Mouse (Mus musculus): Measurements from ENCODE around the gene Fpr2. TPM values are rescaled to one million over a fixed set of nuclear protein-coding genes. Genes with fewer than 3 reads are reported as not detected.

Gene Fpr2
- polyA plus RNA-seq, 1 experiment: 0.18 TPM

DNA sequence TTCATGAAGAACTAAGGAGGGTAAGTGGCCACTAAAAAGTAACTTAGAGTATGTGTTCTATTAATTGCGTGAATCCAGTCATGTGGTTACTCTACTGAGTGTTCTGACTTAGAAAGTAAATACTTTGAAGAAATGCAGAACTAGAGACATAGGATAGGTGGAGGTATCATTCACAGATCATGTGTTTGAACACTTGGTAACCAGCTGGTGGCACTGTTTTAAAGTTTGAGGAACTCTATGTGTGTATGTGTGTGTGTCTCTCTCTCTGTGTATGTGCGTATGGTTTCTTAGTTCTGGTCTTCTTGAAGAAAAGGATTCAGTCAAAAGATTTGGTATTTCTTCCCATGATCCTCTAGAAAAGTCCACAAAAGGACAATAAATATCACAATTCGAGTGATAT lies 27.5 kb upstream of the Fpr2 start:
- 50% methylated on average over 3 of the region's 3 CpGs for WGBS
- Histone ChIP-seq H3K4me1 (replicated peaks; ENCODE audit: control insufficient read depth, insufficient read depth, low read length) (no peaks in the 10 kb centered on the region), H3K36me3 (ENCODE audit: control insufficient read depth, insufficient read depth, low read length) (no peaks in the 10 kb centered on the region), H3K27ac (ENCODE audit: control insufficient read depth, insufficient read depth, low read length) (no peak overlapping the region), H3K4me3 (ENCODE audit: control insufficient read depth, insufficient read depth, low read length) (no peak overlapping the region), H3K27me3 (ENCODE audit: control insufficient read depth, insufficient read depth, low read length) (no peaks in the 10 kb centered on the region)
- TF ChIP-seq CTCF (IDR thresholded peaks at IDR 0.05; ENCODE audit: borderline replicate concordance, control insufficient read depth, extremely low read depth, insufficient read depth, low read length, poor library complexity): no peak
- no peak for TF ChIP-seq POLR2A (IDR thresholded peaks at IDR 0.05; ENCODE audit: control insufficient read depth, extremely low read depth, insufficient read depth, low read length, poor library complexity)
- DNase-seq: no peak

DNA sequence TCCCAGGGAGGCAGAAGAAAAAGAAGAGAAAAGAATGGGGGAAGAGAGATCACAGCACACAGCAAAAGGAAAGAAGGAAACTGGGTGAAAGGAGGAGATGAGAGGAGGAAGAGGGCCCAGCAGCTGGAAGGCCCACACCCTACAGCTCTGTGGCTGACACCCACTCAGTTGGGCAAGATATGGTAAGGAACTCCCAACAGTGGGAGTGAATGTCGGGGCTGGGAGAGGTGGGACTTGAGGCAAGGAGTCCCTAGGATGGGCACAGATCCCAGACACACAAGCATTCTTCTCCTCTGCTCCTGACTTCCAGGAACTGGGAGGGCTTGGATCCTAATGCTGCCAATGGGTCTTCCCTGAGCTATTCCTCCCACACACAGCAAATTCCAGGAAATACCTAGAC lies 25.3 kb upstream of the Fpr2 start:
- 90% methylated on average over 1 of the region's 1 CpGs for WGBS
- no peak for TF ChIP-seq CTCF (IDR thresholded peaks at IDR 0.05; ENCODE audit: borderline replicate concordance, control insufficient read depth, extremely low read depth, insufficient read depth, low read length, poor library complexity)
- TF ChIP-seq POLR2A (IDR thresholded peaks at IDR 0.05; ENCODE audit: control insufficient read depth, extremely low read depth, insufficient read depth, low read length, poor library complexity): no peak
- no peak overlapping the region for H3K27ac ChIP-seq (ENCODE audit: control insufficient read depth, insufficient read depth, low read length)
- no peaks in the 10 kb centered on the region for H3K4me1 ChIP-seq (replicated peaks; ENCODE audit: control insufficient read depth, insufficient read depth, low read length)
- H3K27me3 ChIP-seq (ENCODE audit: control insufficient read depth, insufficient read depth, low read length): no peaks in the 10 kb centered on the region
- DNase-seq: no peak
- no peaks in the 10 kb centered on the region for H3K36me3 ChIP-seq (ENCODE audit: control insufficient read depth, insufficient read depth, low read length)
- H3K4me3 ChIP-seq (ENCODE audit: control insufficient read depth, insufficient read depth, low read length): no peak overlapping the region

DNA sequence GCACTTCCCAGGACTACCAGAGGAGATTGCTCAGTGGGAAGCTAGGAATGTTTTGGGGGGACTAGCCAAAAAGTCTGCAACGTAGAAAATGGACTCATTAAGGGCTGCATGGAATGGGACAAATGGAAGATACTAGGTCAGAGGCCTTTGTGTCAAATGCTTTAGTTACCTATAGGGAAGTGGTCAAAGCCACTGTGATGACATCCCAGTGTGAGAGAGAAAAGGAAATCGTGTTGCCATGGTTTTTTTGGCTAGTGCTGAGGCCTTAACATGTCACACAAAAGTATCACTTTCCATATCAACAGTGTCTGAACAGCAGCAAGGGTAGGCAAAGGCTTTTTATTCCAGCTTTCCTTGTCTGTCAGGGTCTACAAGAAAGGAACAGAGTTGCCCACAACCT lies 22.5 kb upstream of the Fpr2 start:
- Histone ChIP-seq H3K36me3 (ENCODE audit: control insufficient read depth, insufficient read depth, low read length) (no peaks in the 10 kb centered on the region), H3K27ac (ENCODE audit: control insufficient read depth, insufficient read depth, low read length) (no peak overlapping the region), H3K27me3 (ENCODE audit: control insufficient read depth, insufficient read depth, low read length) (no peaks in the 10 kb centered on the region), H3K4me1 (replicated peaks; ENCODE audit: control insufficient read depth, insufficient read depth, low read length) (no peaks in the 10 kb centered on the region), H3K4me3 (ENCODE audit: control insufficient read depth, insufficient read depth, low read length) (no peak overlapping the region)
- DNase-seq: no peak
- no peak for TF ChIP-seq POLR2A (IDR thresholded peaks at IDR 0.05; ENCODE audit: control insufficient read depth, extremely low read depth, insufficient read depth, low read length, poor library complexity)
- no peak for TF ChIP-seq CTCF (IDR thresholded peaks at IDR 0.05; ENCODE audit: borderline replicate concordance, control insufficient read depth, extremely low read depth, insufficient read depth, low read length, poor library complexity)
- WGBS: 44% methylated on average over 2 of the region's 2 CpGs

DNA sequence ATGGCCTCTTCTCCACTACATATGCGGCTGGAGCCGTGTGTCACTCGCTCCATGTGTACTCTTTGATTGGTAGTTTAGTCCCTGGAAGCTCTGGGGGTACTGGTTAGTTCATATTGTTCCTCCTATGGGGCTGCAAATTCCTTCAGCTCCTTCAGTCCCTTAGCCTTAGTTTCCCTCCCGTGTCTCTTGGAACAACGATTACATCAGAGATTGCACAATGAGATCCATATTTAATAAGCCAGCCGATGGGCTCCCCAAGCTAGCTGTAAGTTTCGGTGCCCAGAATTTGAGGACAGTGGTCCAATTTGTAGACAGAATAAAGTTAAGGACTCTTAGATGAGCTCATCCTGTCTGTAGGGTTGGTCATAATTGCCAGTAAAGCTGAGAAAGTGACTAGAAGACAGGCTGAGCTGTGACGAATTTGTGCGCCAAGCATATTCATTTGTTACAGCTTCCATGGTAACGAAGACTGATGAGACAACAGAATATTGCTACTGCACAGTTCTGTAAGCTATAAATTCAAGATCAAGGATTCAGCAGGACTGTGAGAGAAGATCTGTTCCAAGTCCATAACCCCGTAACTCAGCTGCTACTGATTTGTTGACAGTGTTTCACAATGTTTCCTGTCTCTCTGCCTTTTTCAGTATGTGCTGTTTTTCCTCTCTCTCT lies 20.7 kb upstream of the Fpr2 start:
- no peaks in the 10 kb centered on the region for H3K36me3 ChIP-seq (ENCODE audit: control insufficient read depth, insufficient read depth, low read length)
- no peak overlapping the region for H3K4me3 ChIP-seq (ENCODE audit: control insufficient read depth, insufficient read depth, low read length)
- H3K27ac ChIP-seq (ENCODE audit: control insufficient read depth, insufficient read depth, low read length): no peak overlapping the region
- no peak for DNase-seq
- no peaks in the 10 kb centered on the region for H3K4me1 ChIP-seq (replicated peaks; ENCODE audit: control insufficient read depth, insufficient read depth, low read length)
- no peaks in the 10 kb centered on the region for H3K27me3 ChIP-seq (ENCODE audit: control insufficient read depth, insufficient read depth, low read length)
- TF ChIP-seq CTCF (IDR thresholded peaks at IDR 0.05; ENCODE audit: borderline replicate concordance, control insufficient read depth, extremely low read depth, insufficient read depth, low read length, poor library complexity): no peak
- no peak for TF ChIP-seq POLR2A (IDR thresholded peaks at IDR 0.05; ENCODE audit: control insufficient read depth, extremely low read depth, insufficient read depth, low read length, poor library complexity)
- 89% methylated on average over 11 of the region's 11 CpGs for WGBS

DNA sequence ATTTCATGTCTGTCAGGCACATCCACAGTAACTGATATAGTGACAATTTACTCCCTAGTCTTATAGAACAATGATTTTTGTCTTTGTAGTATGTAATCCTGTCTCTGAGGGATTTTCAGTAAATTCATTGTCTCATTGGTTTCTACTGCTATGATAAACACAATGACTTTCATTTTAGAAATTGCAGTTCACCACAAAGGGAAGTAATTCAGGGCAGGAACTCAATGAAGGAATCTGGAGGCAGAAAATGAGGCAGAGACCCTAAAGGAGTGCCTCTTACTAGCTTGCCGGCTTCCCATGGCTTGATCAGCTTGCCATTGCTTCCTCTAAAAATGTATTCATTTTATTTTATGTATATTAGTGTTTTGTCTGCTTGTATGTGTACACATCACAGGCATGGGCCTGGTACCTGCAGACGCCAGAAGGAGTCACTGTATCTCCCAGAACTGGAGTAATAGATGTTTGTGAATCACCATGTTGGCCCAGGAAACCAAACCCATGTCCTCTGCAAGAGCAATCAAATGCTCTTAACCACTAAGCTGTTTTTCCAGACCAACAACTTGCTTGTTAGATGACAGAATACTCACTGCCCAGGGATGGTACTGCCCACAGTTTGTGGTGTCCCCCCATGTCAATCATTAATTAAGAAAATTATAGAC lies 16.6 kb upstream of the Fpr2 start:
- DNase-seq: no peak
- no peaks in the 10 kb centered on the region for H3K4me1 ChIP-seq (replicated peaks; ENCODE audit: control insufficient read depth, insufficient read depth, low read length)
- H3K27ac ChIP-seq (ENCODE audit: control insufficient read depth, insufficient read depth, low read length): no peak overlapping the region
- H3K4me3 ChIP-seq (ENCODE audit: control insufficient read depth, insufficient read depth, low read length): no peak overlapping the region
- H3K36me3 ChIP-seq (ENCODE audit: control insufficient read depth, insufficient read depth, low read length): no peaks in the 10 kb centered on the region
- TF ChIP-seq POLR2A (IDR thresholded peaks at IDR 0.05; ENCODE audit: control insufficient read depth, extremely low read depth, insufficient read depth, low read length, poor library complexity) (no peak), CTCF (IDR thresholded peaks at IDR 0.05; ENCODE audit: borderline replicate concordance, control insufficient read depth, extremely low read depth, insufficient read depth, low read length, poor library complexity) (no peak)
- 58% methylated on average over 2 of the region's 2 CpGs for WGBS
- no peaks in the 10 kb centered on the region for H3K27me3 ChIP-seq (ENCODE audit: control insufficient read depth, insufficient read depth, low read length)

DNA sequence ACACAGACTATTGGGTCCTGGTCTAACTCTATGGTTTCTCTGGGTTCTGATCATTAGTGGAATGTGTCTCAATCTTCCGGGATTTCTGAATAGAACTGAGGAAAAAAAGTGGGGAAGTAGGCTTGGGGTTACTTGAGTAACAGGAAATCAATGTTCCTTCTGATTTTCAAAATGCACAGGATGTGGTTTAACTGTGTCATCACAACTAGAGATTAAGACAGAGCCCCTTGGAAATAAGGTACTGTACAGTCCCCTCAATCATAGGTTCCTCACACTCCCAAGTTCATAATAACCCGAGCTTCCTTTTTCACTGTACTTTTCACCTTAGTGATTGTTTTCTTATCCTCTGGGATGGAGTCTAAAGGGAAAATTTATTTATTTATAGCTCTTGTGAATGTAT lies 15.9 kb upstream of the Fpr2 start:
- Histone ChIP-seq H3K27ac (ENCODE audit: control insufficient read depth, insufficient read depth, low read length) (no peak overlapping the region), H3K4me1 (replicated peaks; ENCODE audit: control insufficient read depth, insufficient read depth, low read length) (no peaks in the 10 kb centered on the region), H3K27me3 (ENCODE audit: control insufficient read depth, insufficient read depth, low read length) (no peaks in the 10 kb centered on the region), H3K36me3 (ENCODE audit: control insufficient read depth, insufficient read depth, low read length) (no peaks in the 10 kb centered on the region), H3K4me3 (ENCODE audit: control insufficient read depth, insufficient read depth, low read length) (no peak overlapping the region)
- 9% methylated on average over 2 of the region's 2 CpGs for WGBS
- TF ChIP-seq POLR2A (IDR thresholded peaks at IDR 0.05; ENCODE audit: control insufficient read depth, extremely low read depth, insufficient read depth, low read length, poor library complexity) (no peak), CTCF (IDR thresholded peaks at IDR 0.05; ENCODE audit: borderline replicate concordance, control insufficient read depth, extremely low read depth, insufficient read depth, low read length, poor library complexity) (no peak)
- DNase-seq: no peak

All from thymus, adult 2 months (tissue).